Mouse (Mus musculus): Measurements from ENCODE around the gene Tamm41. TPM values are rescaled to one million over a fixed set of nuclear protein-coding genes. Genes with fewer than 3 reads are reported as not detected.
A peak's percentile ranks its signal among the peaks of the same experiment; 100 is the strongest.

Gene Tamm41
- polyA plus RNA-seq (2012; ENCODE audit: insufficient read depth, low replicate concordance): 10.1 and 11.7 TPM in 2 replicates

DNA sequence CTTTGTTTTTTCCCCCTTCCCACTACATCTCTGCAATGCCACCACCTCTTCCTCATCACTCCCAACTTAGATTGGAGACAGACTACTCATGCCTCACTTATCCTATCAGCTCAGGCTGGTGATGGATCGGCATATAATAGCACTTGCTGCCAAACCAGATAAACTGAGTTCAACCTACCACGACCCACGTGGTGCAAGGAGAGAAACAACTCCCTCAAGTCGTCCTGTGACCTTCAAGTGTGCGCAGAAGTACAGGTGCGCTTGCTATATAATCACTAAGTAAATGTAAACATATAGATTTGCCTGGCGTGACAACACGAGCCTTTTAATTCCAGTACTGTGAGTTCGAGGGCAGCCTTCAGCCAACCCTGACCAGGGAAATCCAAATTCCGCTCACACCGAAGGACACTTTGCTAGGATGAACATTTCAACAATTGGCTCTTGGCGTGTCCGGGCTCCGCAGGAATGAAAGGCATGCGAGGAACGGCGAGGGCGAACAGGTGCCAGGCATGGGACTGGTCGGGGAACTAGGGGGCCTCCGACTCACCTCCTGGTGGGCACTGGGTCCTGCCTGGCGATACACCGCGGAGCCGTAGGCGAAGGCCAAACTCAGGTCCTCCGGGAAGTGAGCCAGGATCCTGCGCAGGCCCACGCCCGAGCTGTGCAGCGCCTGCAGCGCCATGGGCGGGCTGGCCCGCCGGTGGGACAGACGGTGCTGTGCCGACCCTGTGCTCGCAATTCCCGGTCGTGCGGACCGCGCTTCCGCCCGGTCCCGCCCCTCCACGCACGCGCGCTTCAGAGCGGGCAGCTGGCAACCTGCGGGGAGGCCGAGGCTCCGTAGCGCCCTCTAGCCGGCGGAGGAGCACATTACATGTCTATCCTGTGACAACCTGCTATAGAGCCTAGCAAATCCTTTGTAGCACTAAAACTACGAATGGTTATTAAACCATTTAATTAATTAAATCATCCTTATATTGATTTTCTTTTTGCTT lies at the start of gene Tamm41:
TSS of gene Tamm41 (minus strand) at position 774 of the 992 bp plus-strand sequence.
- H3K4me1 ChIP-seq: peaks cover 17% of the 10 kb centered on the region
- H3K36me3 ChIP-seq (replicated peaks; ENCODE audit: low read length): peaks cover 28% of the 10 kb centered on the region
- peak within 1 kb of the TSS; percentile 97 for H3K4me3 ChIP-seq (replicated peaks)
- H3K9me3 ChIP-seq: peaks cover 6% of the 10 kb centered on the region
- H3K27me3 ChIP-seq (replicated peaks): peaks cover 10% of the 10 kb centered on the region
- no peak for TF ChIP-seq GATA1 (IDR thresholded peaks at IDR 0.05; ENCODE audit: borderline replicate concordance, low read length)
- TF ChIP-seq FLI1 (IDR thresholded peaks at IDR 0.05; ENCODE audit: low read length): no peak

DNA sequence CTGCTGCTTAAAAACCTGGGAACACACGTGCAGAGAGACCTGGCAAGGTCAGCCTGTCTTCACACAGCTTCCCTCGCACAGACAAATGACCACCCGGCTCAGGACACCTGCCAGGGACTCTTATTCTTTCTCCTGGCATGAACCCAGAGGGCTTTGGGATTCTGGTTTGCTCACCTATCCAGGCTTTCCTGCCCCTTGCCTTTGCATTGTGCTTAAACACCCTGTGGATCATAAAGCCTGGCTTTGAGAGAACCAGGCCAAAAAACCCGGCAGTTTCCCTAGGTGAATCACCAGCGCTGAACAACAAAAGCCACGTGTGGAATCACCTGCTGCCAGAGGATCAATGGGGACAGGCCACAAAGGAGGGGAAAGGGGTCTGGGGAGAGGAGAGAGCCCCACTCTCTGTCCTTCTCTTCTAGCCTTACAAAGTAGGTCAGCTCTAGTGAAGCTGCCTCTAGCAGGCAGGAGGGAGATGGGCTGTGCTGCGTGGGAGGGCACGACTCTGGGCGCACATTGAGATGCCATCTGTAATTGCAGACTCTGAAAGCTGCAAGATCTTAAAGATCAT lies 47.7 kb upstream of the Tamm41 start:
- no peak for TF ChIP-seq GATA1 (IDR thresholded peaks at IDR 0.05; ENCODE audit: borderline replicate concordance, low read length)
- no peak for TF ChIP-seq FLI1 (IDR thresholded peaks at IDR 0.05; ENCODE audit: low read length)
- Histone ChIP-seq H3K9me3 (no peaks in the 10 kb centered on the region), H3K36me3 (replicated peaks; ENCODE audit: low read length) (no peaks in the 10 kb centered on the region), H3K4me3 (replicated peaks) (no peak overlapping the region), H3K27me3 (replicated peaks) (peaks cover 25% of the 10 kb centered on the region), H3K4me1 (no peaks in the 10 kb centered on the region)

DNA sequence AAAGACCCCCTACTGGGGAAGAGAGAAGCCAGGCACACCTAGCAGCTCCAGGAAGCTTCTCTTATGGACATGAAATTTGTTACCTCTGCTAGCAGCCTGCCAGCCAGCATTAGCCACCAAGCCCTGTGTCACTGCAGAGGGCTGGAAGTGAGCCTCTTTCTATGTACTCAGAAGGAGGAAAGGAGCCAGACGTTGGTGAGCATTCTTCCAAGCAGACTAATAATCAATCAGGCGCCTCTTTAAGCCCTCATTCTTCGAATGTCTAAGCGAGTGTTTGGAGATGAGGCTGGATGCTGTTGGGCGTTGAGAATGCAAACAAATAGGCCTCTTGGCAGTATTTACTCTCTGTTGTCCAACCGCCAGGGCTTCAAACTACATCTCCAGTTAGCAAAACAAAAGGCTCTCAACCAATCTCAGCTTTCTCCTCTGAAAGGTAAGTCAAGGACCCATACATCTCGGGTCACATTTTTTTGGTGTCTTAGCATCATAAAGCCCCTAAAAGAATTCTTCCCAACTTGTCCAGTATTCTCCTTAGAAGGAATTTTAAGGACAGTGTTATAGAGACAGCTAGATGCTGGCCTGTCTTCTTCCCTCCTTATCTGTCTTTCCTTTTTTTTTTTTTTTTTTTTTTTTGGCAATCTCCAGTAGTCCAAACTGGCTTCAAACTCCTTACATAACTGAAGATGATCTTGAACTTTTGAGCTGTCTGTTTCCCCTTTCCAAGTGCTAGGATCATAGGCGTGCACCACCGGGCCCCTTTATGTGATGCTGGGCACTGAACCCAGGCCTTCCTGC lies 39.3 kb upstream of the Tamm41 start:
- Histone ChIP-seq H3K4me3 (replicated peaks) (no peak overlapping the region), H3K36me3 (replicated peaks; ENCODE audit: low read length) (no peaks in the 10 kb centered on the region), H3K9me3 (no peaks in the 10 kb centered on the region), H3K27me3 (replicated peaks) (peaks cover 15% of the 10 kb centered on the region), H3K4me1 (peaks cover 6% of the 10 kb centered on the region; the same call in 1 of the 2 replicates)
- TF ChIP-seq GATA1 (IDR thresholded peaks at IDR 0.05; ENCODE audit: borderline replicate concordance, low read length) (no peak), FLI1 (IDR thresholded peaks at IDR 0.05; ENCODE audit: low read length) (no peak)

DNA sequence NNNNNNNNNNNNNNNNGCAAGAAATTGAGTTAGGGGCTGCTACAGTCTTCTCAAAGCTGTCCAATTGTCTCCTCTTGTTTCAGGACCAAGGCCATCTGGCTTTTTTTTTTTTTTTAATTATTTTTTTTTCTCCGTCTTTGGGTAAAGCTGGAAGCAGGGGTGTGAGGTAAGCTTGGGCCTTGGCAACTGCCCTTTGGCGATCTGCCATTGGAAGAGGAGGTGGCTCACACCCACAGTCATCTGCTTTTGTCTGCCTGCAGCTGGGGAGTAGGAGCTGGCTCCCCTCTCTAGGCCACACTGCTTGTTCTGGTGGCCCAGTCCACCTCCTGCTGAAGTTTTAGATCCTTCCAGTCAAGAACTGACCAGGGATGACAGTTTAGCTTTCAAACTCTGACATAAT lies 34.3 kb upstream of the Tamm41 start:
- H3K4me1 ChIP-seq: peaks cover 17% of the 10 kb centered on the region
- TF ChIP-seq GATA1 (IDR thresholded peaks at IDR 0.05; ENCODE audit: borderline replicate concordance, low read length) (no peak), FLI1 (IDR thresholded peaks at IDR 0.05; ENCODE audit: low read length) (no peak)
- H3K9me3 ChIP-seq: no peaks in the 10 kb centered on the region
- H3K4me3 ChIP-seq (replicated peaks): no peak overlapping the region
- no peaks in the 10 kb centered on the region for H3K36me3 ChIP-seq (replicated peaks; ENCODE audit: low read length)
- H3K27me3 ChIP-seq (replicated peaks): peaks cover 23% of the 10 kb centered on the region

DNA sequence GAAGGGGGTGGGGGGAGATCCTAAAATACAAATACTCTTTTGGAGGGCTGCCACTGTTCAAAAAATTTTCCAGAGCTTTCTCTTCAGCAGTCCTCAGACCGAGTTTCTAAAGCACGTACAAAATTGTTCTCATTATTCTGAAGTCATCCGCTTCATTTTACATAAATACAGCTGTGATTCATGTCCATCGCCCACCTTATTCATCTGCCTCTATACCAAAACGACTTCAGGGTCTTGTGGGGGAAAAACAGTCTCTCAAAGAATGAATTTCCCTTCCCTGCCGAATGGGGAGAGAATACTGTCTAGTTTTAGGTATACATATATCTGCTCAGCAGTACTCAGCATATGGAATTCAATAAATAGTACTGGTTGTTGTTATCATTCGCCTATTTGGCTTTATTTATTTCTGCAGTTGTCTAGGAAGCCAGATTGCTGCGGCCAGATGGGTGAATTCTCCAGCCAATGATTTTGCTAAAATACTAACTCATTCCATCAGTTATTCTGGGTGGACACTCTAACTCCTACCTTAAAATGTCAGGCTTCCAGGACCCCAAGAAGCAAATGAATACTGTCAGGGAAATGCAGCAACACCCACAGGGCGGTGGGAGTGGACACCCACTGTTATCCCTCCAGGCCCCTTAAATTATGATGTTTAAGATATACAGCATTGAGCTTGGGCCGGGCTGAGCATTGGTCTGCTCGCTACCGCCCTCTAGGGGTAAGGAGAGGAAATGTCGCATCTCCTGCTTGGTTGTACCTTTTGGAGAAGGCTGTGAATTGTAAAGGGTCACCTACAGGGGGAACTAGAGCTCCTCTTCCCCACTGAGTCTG lies 27.9 kb upstream of the Tamm41 start:
- no peak for TF ChIP-seq GATA1 (IDR thresholded peaks at IDR 0.05; ENCODE audit: borderline replicate concordance, low read length)
- no peak for TF ChIP-seq FLI1 (IDR thresholded peaks at IDR 0.05; ENCODE audit: low read length)
- H3K9me3 ChIP-seq: no peaks in the 10 kb centered on the region
- H3K36me3 ChIP-seq (replicated peaks; ENCODE audit: low read length): no peaks in the 10 kb centered on the region
- peaks cover 3% of the 10 kb centered on the region for H3K4me1 ChIP-seq
- H3K4me3 ChIP-seq (replicated peaks): no peak overlapping the region
- H3K27me3 ChIP-seq (replicated peaks): peaks cover 13% of the 10 kb centered on the region

DNA sequence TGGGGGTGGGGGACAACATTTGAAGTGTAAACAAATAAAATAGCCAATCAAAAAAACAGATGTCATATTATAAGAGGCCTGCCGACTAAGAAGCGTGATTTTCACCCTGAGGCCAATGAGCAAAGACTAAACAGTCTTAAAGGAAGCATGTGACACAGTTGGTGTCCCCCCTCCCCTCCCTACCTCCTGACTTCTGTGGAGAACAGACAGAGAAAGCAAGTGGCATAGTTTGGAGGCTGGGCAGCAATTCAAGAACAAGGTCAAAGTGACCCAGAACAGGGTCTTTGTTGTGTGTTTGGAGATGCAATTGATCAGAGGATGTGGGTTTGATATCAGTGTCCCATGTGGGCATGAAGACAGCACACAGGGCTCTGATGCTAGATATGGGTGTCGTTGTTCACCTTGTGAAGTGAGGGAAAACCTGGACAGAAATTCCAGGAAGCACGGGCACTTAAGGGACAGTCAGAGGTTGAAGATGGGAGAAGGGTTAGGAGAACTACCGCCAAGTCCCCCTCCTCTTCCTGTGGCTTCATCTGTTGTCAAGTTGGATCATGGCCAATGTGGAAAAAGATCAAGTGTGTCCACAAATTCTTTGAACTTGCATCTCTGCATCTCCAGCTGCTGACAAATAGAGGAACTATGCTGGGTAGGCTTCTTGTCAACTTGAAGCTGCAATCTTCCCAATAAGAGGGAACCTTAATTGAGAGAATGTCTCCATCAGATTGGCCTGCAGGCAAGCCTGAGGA lies 25.1 kb upstream of the Tamm41 start:
- Histone ChIP-seq H3K4me3 (replicated peaks) (no peak overlapping the region), H3K36me3 (replicated peaks; ENCODE audit: low read length) (no peaks in the 10 kb centered on the region), H3K27me3 (replicated peaks) (peaks cover 28% of the 10 kb centered on the region), H3K9me3 (no peaks in the 10 kb centered on the region), H3K4me1 (no peaks in the 10 kb centered on the region)
- TF ChIP-seq GATA1 (IDR thresholded peaks at IDR 0.05; ENCODE audit: borderline replicate concordance, low read length) (no peak), FLI1 (IDR thresholded peaks at IDR 0.05; ENCODE audit: low read length) (no peak)

DNA sequence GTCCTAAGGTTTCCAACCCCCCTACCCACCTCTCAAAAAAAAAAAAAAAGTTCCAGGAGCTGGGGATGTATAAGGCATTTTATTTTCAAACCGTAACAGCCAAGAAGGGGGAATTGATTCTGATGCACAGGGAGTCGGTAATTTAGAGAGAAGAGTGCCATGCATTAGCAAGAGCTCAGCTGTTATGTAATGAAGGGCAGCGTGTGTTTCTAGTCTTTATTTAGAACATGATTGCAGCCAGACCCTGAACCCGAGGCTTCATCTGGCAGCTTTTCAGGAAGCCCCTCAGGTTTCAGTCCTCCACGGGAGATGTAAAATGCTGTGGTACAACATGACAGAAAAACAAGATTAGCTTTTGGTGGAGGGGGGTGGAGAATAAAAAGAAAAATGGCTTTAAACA lies 21.6 kb upstream of the Tamm41 start:
- H3K27me3 ChIP-seq (replicated peaks): peaks cover 41% of the 10 kb centered on the region
- TF ChIP-seq FLI1 (IDR thresholded peaks at IDR 0.05; ENCODE audit: low read length) (no peak), GATA1 (IDR thresholded peaks at IDR 0.05; ENCODE audit: borderline replicate concordance, low read length) (no peak)
- H3K4me1 ChIP-seq: no peaks in the 10 kb centered on the region
- no peak overlapping the region for H3K4me3 ChIP-seq (replicated peaks)
- H3K36me3 ChIP-seq (replicated peaks; ENCODE audit: low read length): no peaks in the 10 kb centered on the region
- no peaks in the 10 kb centered on the region for H3K9me3 ChIP-seq

DNA sequence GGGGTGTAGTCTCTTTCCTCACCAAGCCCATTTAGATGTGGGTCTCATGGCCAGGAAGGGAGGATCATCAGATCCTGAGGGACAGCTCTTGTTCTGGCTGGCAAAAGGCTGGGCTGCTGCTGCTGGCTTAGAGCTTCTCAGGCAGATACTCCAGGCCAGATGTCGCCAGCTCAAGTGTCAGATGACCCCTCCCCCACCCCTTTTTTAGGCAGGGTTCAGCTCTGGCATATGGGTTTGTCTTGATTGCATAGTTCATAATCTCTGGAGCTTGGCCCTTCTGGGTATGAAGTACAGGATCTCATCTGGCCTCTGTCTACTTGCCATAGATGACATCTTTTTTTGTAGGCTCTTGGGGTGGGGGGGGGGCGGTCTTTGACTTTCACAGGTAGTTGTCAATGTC lies 19.0 kb upstream of the Tamm41 start:
- Histone ChIP-seq H3K36me3 (replicated peaks; ENCODE audit: low read length) (no peaks in the 10 kb centered on the region), H3K4me1 (no peaks in the 10 kb centered on the region), H3K4me3 (replicated peaks) (no peak overlapping the region), H3K9me3 (peaks cover 5% of the 10 kb centered on the region), H3K27me3 (replicated peaks) (peaks cover 46% of the 10 kb centered on the region)
- no peak for TF ChIP-seq GATA1 (IDR thresholded peaks at IDR 0.05; ENCODE audit: borderline replicate concordance, low read length)
- no peak for TF ChIP-seq FLI1 (IDR thresholded peaks at IDR 0.05; ENCODE audit: low read length)

Measured in megakaryocyte, embryonic 14.5 days (primary cell).